Mouse (Mus musculus): ENCODE measurements around the gene Disp1. TPM values are rescaled to one million over a fixed set of nuclear protein-coding genes. Genes with fewer than 3 reads are reported as not detected.

Disp1 gene
- polyA plus RNA-seq, 1 experiment from 2014 or later, result 10.4 TPM

GRCm38 (mm10) chr1:183243293-183243692 lies 22.0 kb upstream of the Disp1 start:
- no peak for ATAC-seq (ENCODE audit: insufficient read depth, low FRiP score)
- Histone ChIP-seq H3K4me1 (ENCODE audit: control insufficient read depth, insufficient read depth, low read length) (no peaks in the 10 kb centered on the region), H3K27ac (ENCODE audit: low read length) (no peak overlapping the region), H3K4me2 (ENCODE audit: low read depth, low read length) (no peak overlapping the region), H3K27me3 (ENCODE audit: control insufficient read depth, insufficient read depth, low read length) (no peaks in the 10 kb centered on the region), H3K9me3 (replicated peaks; ENCODE audit: control insufficient read depth, low read length) (no peaks in the 10 kb centered on the region), H3K4me3 (replicated peaks; ENCODE audit: low read length) (no peak overlapping the region), H3K36me3 (ENCODE audit: control insufficient read depth, insufficient read depth, low read length) (no peaks in the 10 kb centered on the region), H3K9ac (ENCODE audit: low read length) (no peak overlapping the region)
- 75% methylated on average over 7 of the region's 7 CpGs for WGBS

DNA sequence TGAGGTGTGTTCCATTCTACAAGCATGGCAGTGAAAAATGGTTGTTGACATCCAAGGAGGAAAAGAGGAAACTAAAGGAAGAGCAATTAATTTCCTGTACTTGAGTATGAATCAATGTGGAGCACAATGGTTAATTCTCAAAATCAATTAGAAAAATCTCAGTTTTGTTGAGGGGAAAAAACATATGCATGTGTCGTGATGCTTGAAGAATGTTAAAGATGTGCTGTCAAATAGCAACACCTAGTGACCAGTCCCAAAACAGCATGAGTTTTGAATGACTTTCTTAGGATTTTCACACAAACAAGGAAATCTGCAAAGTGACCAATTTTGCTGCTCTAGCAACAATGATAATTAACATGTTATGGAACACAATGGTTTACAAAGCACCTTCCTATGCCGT lies 16.6 kb upstream of the Disp1 start:
- no peak overlapping the region for H3K27ac ChIP-seq (ENCODE audit: low read length)
- no peaks in the 10 kb centered on the region for H3K36me3 ChIP-seq (ENCODE audit: control insufficient read depth, insufficient read depth, low read length)
- no peaks in the 10 kb centered on the region; the same call in 1 of the 2 replicates for H3K4me1 ChIP-seq (ENCODE audit: control insufficient read depth, insufficient read depth, low read length)
- WGBS, result 15% methylated on average over 2 of the region's 2 CpGs
- no peak overlapping the region for H3K4me2 ChIP-seq (ENCODE audit: low read depth, low read length)
- no peak overlapping the region for H3K4me3 ChIP-seq (replicated peaks; ENCODE audit: low read length)
- H3K9ac ChIP-seq (ENCODE audit: low read length), result no peak overlapping the region
- no peak for ATAC-seq (ENCODE audit: insufficient read depth, low FRiP score)
- H3K27me3 ChIP-seq (ENCODE audit: control insufficient read depth, insufficient read depth, low read length), result no peaks in the 10 kb centered on the region
- H3K9me3 ChIP-seq (replicated peaks; ENCODE audit: control insufficient read depth, low read length), result no peaks in the 10 kb centered on the region

- H3K9ac ChIP-seq (ENCODE audit: low read length), result no peak overlapping the region
- H3K4me2 ChIP-seq (ENCODE audit: low read depth, low read length), result no peak overlapping the region
- H3K4me1 ChIP-seq (ENCODE audit: control insufficient read depth, insufficient read depth, low read length), result no peaks in the 10 kb centered on the region; the same call in 1 of the 2 replicates
- H3K36me3 ChIP-seq (ENCODE audit: control insufficient read depth, insufficient read depth, low read length), result no peaks in the 10 kb centered on the region
- ATAC-seq (ENCODE audit: insufficient read depth, low FRiP score), result no peak
- no peak overlapping the region for H3K4me3 ChIP-seq (replicated peaks; ENCODE audit: low read length)
- H3K27me3 ChIP-seq (ENCODE audit: control insufficient read depth, insufficient read depth, low read length), result no peaks in the 10 kb centered on the region
- no peak overlapping the region for H3K27ac ChIP-seq (ENCODE audit: low read length)
- WGBS, result 84% methylated on average over 5 of the region's 5 CpGs
- no peaks in the 10 kb centered on the region for H3K9me3 ChIP-seq (replicated peaks; ENCODE audit: control insufficient read depth, low read length)
Measured at GRCm38 (mm10) chr1:183236460-183236859, 15.1 kb upstream of the Disp1 start.

DNA sequence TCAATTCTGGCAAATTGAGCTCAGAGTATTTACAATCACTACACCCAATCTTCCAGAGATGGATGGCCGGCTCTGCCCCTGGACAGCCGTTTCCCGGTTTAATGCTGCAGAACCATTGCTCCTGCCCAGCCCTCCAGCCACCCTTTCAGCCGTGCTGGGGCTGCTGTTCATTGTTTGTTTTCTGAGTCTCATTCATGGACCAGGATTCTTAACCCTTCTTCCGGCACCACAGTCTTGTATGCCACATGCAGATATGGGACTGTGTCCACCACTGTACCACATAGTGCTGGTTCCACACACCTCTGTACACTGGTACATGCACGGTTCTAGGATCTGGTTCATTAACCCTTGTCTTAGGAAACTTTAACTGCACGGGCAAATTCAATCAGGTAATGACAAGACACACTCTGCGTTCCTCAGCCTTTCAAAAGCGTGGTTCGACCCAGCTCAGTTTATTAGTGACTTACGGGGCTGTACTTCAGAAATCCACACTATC lies 12.4 kb upstream of the Disp1 start:
- no peak overlapping the region for H3K27ac ChIP-seq (ENCODE audit: low read length)
- no peak overlapping the region for H3K4me2 ChIP-seq (ENCODE audit: low read depth, low read length)
- no peak overlapping the region for H3K4me3 ChIP-seq (replicated peaks; ENCODE audit: low read length)
- H3K9me3 ChIP-seq (replicated peaks; ENCODE audit: control insufficient read depth, low read length), result no peaks in the 10 kb centered on the region
- no peaks in the 10 kb centered on the region for H3K36me3 ChIP-seq (ENCODE audit: control insufficient read depth, insufficient read depth, low read length)
- H3K27me3 ChIP-seq (ENCODE audit: control insufficient read depth, insufficient read depth, low read length), result no peaks in the 10 kb centered on the region
- no peak overlapping the region for H3K9ac ChIP-seq (ENCODE audit: low read length)
- WGBS, result 55% methylated on average over 11 of the region's 11 CpGs
- peaks cover 5% of the 10 kb centered on the region for H3K4me1 ChIP-seq (ENCODE audit: control insufficient read depth, insufficient read depth, low read length)
- no peak for ATAC-seq (ENCODE audit: insufficient read depth, low FRiP score)

GRCm38 (mm10) chr1:183232985-183233678 lies 11.8 kb upstream of the Disp1 start:
- no peak overlapping the region for H3K9ac ChIP-seq (ENCODE audit: low read length)
- H3K4me2 ChIP-seq (ENCODE audit: low read depth, low read length), result no peak overlapping the region
- no peak overlapping the region for H3K27ac ChIP-seq (ENCODE audit: low read length)
- WGBS, result 61% methylated on average over 7 of the region's 7 CpGs
- no peak for ATAC-seq (ENCODE audit: insufficient read depth, low FRiP score)
- H3K36me3 ChIP-seq (ENCODE audit: control insufficient read depth, insufficient read depth, low read length), result no peaks in the 10 kb centered on the region
- H3K4me1 ChIP-seq (ENCODE audit: control insufficient read depth, insufficient read depth, low read length), result peaks cover 6% of the 10 kb centered on the region
- no peaks in the 10 kb centered on the region for H3K9me3 ChIP-seq (replicated peaks; ENCODE audit: control insufficient read depth, low read length)
- H3K27me3 ChIP-seq (ENCODE audit: control insufficient read depth, insufficient read depth, low read length), result no peaks in the 10 kb centered on the region
- no peak overlapping the region for H3K4me3 ChIP-seq (replicated peaks; ENCODE audit: low read length)

GRCm38 (mm10) chr1:183227469-183227868 lies 6.1 kb upstream of the Disp1 start:
- Histone ChIP-seq H3K4me1 (ENCODE audit: control insufficient read depth, insufficient read depth, low read length) (peaks cover 6% of the 10 kb centered on the region; the same call in 1 of the 2 replicates), H3K27ac (ENCODE audit: low read length) (no peak overlapping the region), H3K9ac (ENCODE audit: low read length) (no peak overlapping the region), H3K36me3 (ENCODE audit: control insufficient read depth, insufficient read depth, low read length) (no peaks in the 10 kb centered on the region), H3K4me3 (replicated peaks; ENCODE audit: low read length) (no peak overlapping the region), H3K9me3 (replicated peaks; ENCODE audit: control insufficient read depth, low read length) (no peaks in the 10 kb centered on the region), H3K4me2 (ENCODE audit: low read depth, low read length) (no peak overlapping the region), H3K27me3 (ENCODE audit: control insufficient read depth, insufficient read depth, low read length) (no peaks in the 10 kb centered on the region)
- WGBS, result 59% methylated on average over 7 of the region's 7 CpGs
- ATAC-seq (ENCODE audit: insufficient read depth, low FRiP score), result no peak

DNA sequence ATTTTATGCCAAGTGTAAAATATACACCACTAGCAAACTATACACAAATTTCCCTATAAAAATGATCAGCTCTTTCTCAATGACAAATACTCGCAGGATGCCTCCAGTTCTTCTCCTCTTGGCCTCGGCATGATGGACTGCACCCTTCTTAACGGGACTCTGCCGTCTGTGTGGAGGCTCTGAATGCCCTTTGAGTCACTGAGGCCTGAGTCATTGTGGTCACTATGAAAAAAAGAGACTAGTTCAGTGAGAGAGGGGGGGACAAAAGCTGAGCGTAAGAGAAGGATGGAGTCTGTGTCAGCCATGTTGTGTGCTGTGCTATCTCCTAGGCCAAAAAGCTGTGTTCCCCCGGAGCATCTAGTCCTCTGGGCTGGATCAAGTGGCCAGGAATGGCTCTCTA lies 2.3 kb downstream of the Disp1 start:
- Histone ChIP-seq H3K27ac (ENCODE audit: low read length) (no peak overlapping the region), H3K4me2 (ENCODE audit: low read depth, low read length) (no peak overlapping the region), H3K36me3 (ENCODE audit: control insufficient read depth, insufficient read depth, low read length) (no peaks in the 10 kb centered on the region), H3K4me1 (ENCODE audit: control insufficient read depth, insufficient read depth, low read length) (peaks cover 8% of the 10 kb centered on the region; the same call in 1 of the 2 replicates), H3K9ac (ENCODE audit: low read length) (no peak overlapping the region), H3K4me3 (replicated peaks; ENCODE audit: low read length) (no peak overlapping the region), H3K27me3 (ENCODE audit: control insufficient read depth, insufficient read depth, low read length) (no peaks in the 10 kb centered on the region), H3K9me3 (replicated peaks; ENCODE audit: control insufficient read depth, low read length) (no peaks in the 10 kb centered on the region)
- 88% methylated on average over 6 of the region's 6 CpGs for WGBS
- ATAC-seq (ENCODE audit: insufficient read depth, low FRiP score), result no peak

DNA sequence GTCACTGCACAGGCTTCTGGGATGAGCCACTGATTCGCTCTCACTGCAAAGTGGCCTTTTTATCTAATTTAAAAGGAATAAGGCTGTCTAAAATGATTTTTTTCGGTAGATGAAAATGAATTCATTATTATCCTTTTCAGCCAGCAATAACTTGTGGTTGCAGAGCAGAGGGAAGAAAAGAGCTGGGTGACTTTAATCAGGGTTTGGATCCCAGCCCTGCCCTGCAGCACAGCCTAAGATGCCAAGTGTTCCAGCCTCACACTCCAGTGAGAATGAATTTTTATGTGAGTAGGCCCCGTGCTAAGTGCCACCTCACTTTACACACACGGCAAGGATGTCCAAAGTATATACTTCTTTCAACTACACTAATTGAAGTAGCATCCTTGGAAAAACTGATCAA lies 4.6 kb downstream of the Disp1 start:
- no peak overlapping the region for H3K9ac ChIP-seq (ENCODE audit: low read length)
- no peak overlapping the region for H3K27ac ChIP-seq (ENCODE audit: low read length)
- H3K27me3 ChIP-seq (ENCODE audit: control insufficient read depth, insufficient read depth, low read length), result no peaks in the 10 kb centered on the region
- WGBS, result 86% methylated on average over 4 of the region's 4 CpGs
- no peaks in the 10 kb centered on the region for H3K9me3 ChIP-seq (replicated peaks; ENCODE audit: control insufficient read depth, low read length)
- no peak for ATAC-seq (ENCODE audit: insufficient read depth, low FRiP score)
- H3K4me2 ChIP-seq (ENCODE audit: low read depth, low read length), result no peak overlapping the region
- H3K4me3 ChIP-seq (replicated peaks; ENCODE audit: low read length), result no peak overlapping the region
- H3K36me3 ChIP-seq (ENCODE audit: control insufficient read depth, insufficient read depth, low read length), result no peaks in the 10 kb centered on the region
- H3K4me1 ChIP-seq (ENCODE audit: control insufficient read depth, insufficient read depth, low read length), result peaks cover 8% of the 10 kb centered on the region; the same call in 1 of the 2 replicates

DNA sequence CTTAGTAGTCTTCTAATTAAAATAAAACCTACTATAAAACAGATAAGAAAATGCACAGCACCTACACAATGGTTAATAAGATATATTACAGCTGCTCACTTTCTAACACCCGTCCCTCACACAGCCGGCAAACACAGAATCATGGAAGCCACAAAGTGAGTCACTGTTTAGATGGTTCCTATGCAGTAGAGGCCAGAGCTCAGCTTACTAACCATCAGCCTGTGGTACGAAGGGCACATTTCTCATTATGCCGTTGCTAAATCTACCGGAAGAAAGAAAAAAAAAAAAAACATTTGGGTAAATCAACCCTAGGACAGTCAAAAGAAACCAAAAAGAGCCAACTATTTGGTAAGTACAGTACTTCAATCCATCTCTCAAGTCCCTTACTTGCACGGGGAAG lies 5.6 kb downstream of the Disp1 start:
- no peak overlapping the region for H3K4me3 ChIP-seq (replicated peaks; ENCODE audit: low read length)
- H3K27ac ChIP-seq (ENCODE audit: low read length), result no peak overlapping the region
- H3K9me3 ChIP-seq (replicated peaks; ENCODE audit: control insufficient read depth, low read length), result no peaks in the 10 kb centered on the region
- no peaks in the 10 kb centered on the region for H3K27me3 ChIP-seq (ENCODE audit: control insufficient read depth, insufficient read depth, low read length)
- no peak overlapping the region for H3K9ac ChIP-seq (ENCODE audit: low read length)
- H3K4me2 ChIP-seq (ENCODE audit: low read depth, low read length), result no peak overlapping the region
- no peak for ATAC-seq (ENCODE audit: insufficient read depth, low FRiP score)
- no peaks in the 10 kb centered on the region for H3K36me3 ChIP-seq (ENCODE audit: control insufficient read depth, insufficient read depth, low read length)
- WGBS, result 81% methylated on average over 6 of the region's 6 CpGs
- peaks cover 8% of the 10 kb centered on the region; the same call in 1 of the 2 replicates for H3K4me1 ChIP-seq (ENCODE audit: control insufficient read depth, insufficient read depth, low read length)

Data from stomach, embryonic 16.5 days (tissue).